Mouse (Mus musculus) heart, embryonic 11.5 days (tissue): ENCODE data around the gene Fam228a. TPM values are rescaled to one million over a fixed set of nuclear protein-coding genes. Genes with fewer than 3 reads are reported as not detected.
"Not testable (repeated sequence)": the region's sequence is repeated elsewhere in the genome, so short reads cannot be mapped to it uniquely, and the experiment has no call there.

Source experiments
- ATAC-seq: fragments of 200-750 bp; cut with Nextera tagmentation; replicated peaks from 2 replicates; pipeline ENCODE4 v1.8.0; 2017; ENCODE audit warnings: moderate library complexity; ENCODE audit not compliant: insufficient number of reproducible peaks, low FRiP score, low TSS enrichment
- H3K27ac ChIP-seq: fragments of 300-500 bp; sonication (generic); 2 replicates; pipeline ENCODE4 v1.5.1; 2014; ENCODE audit warnings: mild to moderate bottlenecking, low read depth, low read length
- H3K27me3 ChIP-seq: fragments of 300-500 bp; sonication (generic); 2 replicates; pipeline ENCODE4 v1.6.1; 2014; ENCODE audit warnings: mild to moderate bottlenecking, low read length, mixed read lengths; ENCODE audit not compliant: control insufficient read depth, insufficient read depth
- H3K36me3 ChIP-seq: fragments of 300-500 bp; sonication (generic); 2 replicates; pipeline ENCODE4 v1.6.1; 2014; ENCODE audit warnings: mild to moderate bottlenecking, low read length, moderate library complexity, mixed read lengths; ENCODE audit not compliant: control insufficient read depth, insufficient read depth
- H3K4me1 ChIP-seq: fragments of 300-500 bp; sonication (generic); 2 replicates; pipeline ENCODE4 v1.6.1; 2014; ENCODE audit warnings: low read length; ENCODE audit not compliant: control insufficient read depth, insufficient read depth
- H3K4me2 ChIP-seq: fragments of 300-500 bp; sonication (generic); 2 replicates; pipeline ENCODE4 v1.6.1; 2014; ENCODE audit warnings: mild to moderate bottlenecking, moderate library complexity
- H3K4me3 ChIP-seq: fragments of 300-500 bp; sonication (generic); 2 replicates; pipeline ENCODE4 v1.5.1; 2014; ENCODE audit warnings: low read depth, low read length
- H3K9ac ChIP-seq: fragments of 300-500 bp; sonication (generic); 2 replicates; pipeline ENCODE4 v1.6.1; 2014; ENCODE audit warnings: mild to moderate bottlenecking, low read depth, low read length, moderate library complexity
- H3K9me3 ChIP-seq: fragments of 300-500 bp; sonication (generic); replicated peaks from 2 replicates; pipeline ENCODE4 v1.6.1; 2016; ENCODE audit warnings: low read length; ENCODE audit not compliant: control insufficient read depth
- WGBS: fragments of 180-500 bp; shearing (Covaris S2); extraction: QIAGEN DNeasy Blood & Tissue Kit; methylation state at CpG from one replicate; pipeline ENCODE4 v1.1.7; 2014; ENCODE audit not compliant: insufficient replicate concordance; 5-methylcytosine and 5-hydroxymethylcytosine counted together
- polyA plus RNA-seq: library from polyadenylated mRNA; unstranded; fragments of >200 nt; fragmentation: Nextera tagmentation; extraction: Ambion mirVana; gene quantifications from 2 replicates; pipeline ENCODE4 v1.2.1, GENCODE M21; 2014

The Fam228a gene
- 0.26 and 0.28 TPM in 2 replicates for polyA plus RNA-seq

- no peaks in the 10 kb centered on the region for H3K36me3 ChIP-seq
- no peak within 1 kb of the TSS for H3K4me2 ChIP-seq
- no peaks in the 10 kb centered on the region for H3K9me3 ChIP-seq
- 86% methylated on average over 18 of the region's 18 CpGs for WGBS
- H3K4me3 ChIP-seq = no peak within 1 kb of the TSS
- H3K27ac ChIP-seq = no peak within 1 kb of the TSS
- H3K9ac ChIP-seq = no peak within 1 kb of the TSS
- no peaks in the 10 kb centered on the region for H3K27me3 ChIP-seq
- H3K4me1 ChIP-seq = no peaks in the 10 kb centered on the region
- no peak for ATAC-seq
Observed at GRCm38 (mm10) chr12:4738031-4738576, at the start of gene Fam228a. TSS of gene Fam228a (minus strand) at chr12:4738430.

GRCm38 (mm10) chr12:4784466-4784865 is 46.2 kb upstream of the Fam228a start:
- Histone ChIP-seq H3K4me2 (no peak overlapping the region), H3K4me3 (no peak overlapping the region), H3K4me1 (no peaks in the 10 kb centered on the region), H3K9ac (no peak overlapping the region), H3K27ac (no peak overlapping the region), H3K36me3 (no peaks in the 10 kb centered on the region), H3K27me3 (no peaks in the 10 kb centered on the region), H3K9me3 (no peaks in the 10 kb centered on the region)
- no peak for ATAC-seq
- WGBS = 71% methylated on average over 2 of the region's 2 CpGs

- Histone ChIP-seq H3K4me2 (no peak overlapping the region), H3K9ac (no peak overlapping the region), H3K9me3 (no peaks in the 10 kb centered on the region), H3K4me1 (no peaks in the 10 kb centered on the region), H3K4me3 (no peak overlapping the region), H3K36me3 (no peaks in the 10 kb centered on the region), H3K27ac (no peak overlapping the region), H3K27me3 (no peaks in the 10 kb centered on the region)
- WGBS = 58% methylated on average over 5 of the region's 5 CpGs
- ATAC-seq = no peak
Observed at GRCm38 (mm10) chr12:4783598-4783997, 45.4 kb upstream of the Fam228a start.

- H3K36me3 ChIP-seq, H3K27me3 ChIP-seq, H3K4me3 ChIP-seq, ATAC-seq, H3K4me2 ChIP-seq, H3K9me3 ChIP-seq, H3K27ac ChIP-seq, H3K4me1 ChIP-seq, H3K9ac ChIP-seq: not testable (repeated sequence)
- WGBS = 80% methylated on average over 9 of the region's 9 CpGs
Observed at GRCm38 (mm10) chr12:4781725-4782404, 43.6 kb upstream of the Fam228a start.

- Histone ChIP-seq H3K4me1 (no peaks in the 10 kb centered on the region), H3K4me2 (no peak overlapping the region), H3K9ac (no peak overlapping the region), H3K27me3 (no peaks in the 10 kb centered on the region), H3K36me3 (no peaks in the 10 kb centered on the region), H3K27ac (no peak overlapping the region), H3K4me3 (no peak overlapping the region), H3K9me3 (no peaks in the 10 kb centered on the region)
- ATAC-seq = no peak
- WGBS = 74% methylated on average over 1 of the region's 1 CpGs
Observed at GRCm38 (mm10) chr12:4781270-4781669, 43.0 kb upstream of the Fam228a start.

- H3K4me2 ChIP-seq = no peak overlapping the region
- H3K9me3 ChIP-seq = no peaks in the 10 kb centered on the region
- 47% methylated on average over 2 of the region's 2 CpGs for WGBS
- no peaks in the 10 kb centered on the region for H3K27me3 ChIP-seq
- H3K9ac ChIP-seq = no peak overlapping the region
- H3K27ac ChIP-seq = no peak overlapping the region
- H3K4me3 ChIP-seq = no peak overlapping the region
- ATAC-seq = no peak
- no peaks in the 10 kb centered on the region for H3K4me1 ChIP-seq
- no peaks in the 10 kb centered on the region for H3K36me3 ChIP-seq
Observed at GRCm38 (mm10) chr12:4780245-4780644, 42.0 kb upstream of the Fam228a start.

GRCm38 (mm10) chr12:4777734-4778133 is 39.5 kb upstream of the Fam228a start:
- H3K9me3 ChIP-seq = no peaks in the 10 kb centered on the region
- H3K4me3 ChIP-seq = no peak overlapping the region
- ATAC-seq = no peak
- H3K27ac ChIP-seq = no peak overlapping the region
- H3K4me1 ChIP-seq = no peaks in the 10 kb centered on the region
- H3K4me2 ChIP-seq = no peak overlapping the region
- H3K9ac ChIP-seq = no peak overlapping the region
- no peaks in the 10 kb centered on the region for H3K27me3 ChIP-seq
- 73% methylated on average over 6 of the region's 6 CpGs for WGBS
- no peaks in the 10 kb centered on the region for H3K36me3 ChIP-seq

GRCm38 (mm10) chr12:4775588-4775949 is 37.3 kb upstream of the Fam228a start:
- Histone ChIP-seq H3K9ac (no peak overlapping the region), H3K4me3 (no peak overlapping the region), H3K27ac (no peak overlapping the region), H3K4me2 (no peak overlapping the region), H3K36me3 (no peaks in the 10 kb centered on the region), H3K27me3 (no peaks in the 10 kb centered on the region), H3K9me3 (no peaks in the 10 kb centered on the region), H3K4me1 (no peaks in the 10 kb centered on the region)
- no peak for ATAC-seq
- WGBS = 60% methylated on average over 9 of the region's 9 CpGs
